Mouse (Mus musculus) heart, embryonic 14.5 days (tissue): Measurements from ENCODE around the gene Tas2r102. TPM values are rescaled to one million over a fixed set of nuclear protein-coding genes. Genes with fewer than 3 reads are reported as not detected.

ENCODE experiments used
- polyA plus RNA-seq: library from polyadenylated mRNA; unstranded; fragments of >200 nt; fragmentation: Nextera tagmentation; extraction: Ambion mirVana; gene quantifications from 2 replicates; pipeline ENCODE4 v1.2.1, GENCODE M21; 2014

The Tas2r102 gene
- polyA plus RNA-seq, 1 experiment from 2014 or later: not detected

Other genes with a start within 250 kb of the Tas2r102 start
- not detected in 2 replicates for gene Prh1, start 192.3 kb upstream of the Tas2r102 start, polyA plus RNA-seq
- not detected in 2 replicates for gene Prp2, start 166.2 kb upstream of the Tas2r102 start, polyA plus RNA-seq
- gene A630073D07Rik, start 110.6 kb upstream of the Tas2r102 start, polyA plus RNA-seq: not detected in 2 replicates
- not detected in 2 replicates for gene Tas2r120, start 105.2 kb upstream of the Tas2r102 start, polyA plus RNA-seq
- not detected in 2 replicates for gene Tas2r121, start 61.1 kb upstream of the Tas2r102 start, polyA plus RNA-seq
- not detected in 2 replicates for gene Tas2r122, start 50.2 kb upstream of the Tas2r102 start, polyA plus RNA-seq
- not detected in 2 replicates for gene Tas2r115, start 24.1 kb upstream of the Tas2r102 start, polyA plus RNA-seq
- gene Tas2r124, start 7.4 kb upstream of the Tas2r102 start, polyA plus RNA-seq: not detected in 2 replicates
- gene Tas2r136, start 16.0 kb downstream of the Tas2r102 start, polyA plus RNA-seq: not detected in 2 replicates
- gene Tas2r117, start 40.7 kb downstream of the Tas2r102 start, polyA plus RNA-seq: not detected in 2 replicates
- not detected in 2 replicates for gene Tas2r123, start 85.0 kb downstream of the Tas2r102 start, polyA plus RNA-seq
- not detected in 2 replicates for gene Tas2r116, start 93.3 kb downstream of the Tas2r102 start, polyA plus RNA-seq
- not detected in 2 replicates for gene Tas2r110, start 105.9 kb downstream of the Tas2r102 start, polyA plus RNA-seq
- not detected in 2 replicates for gene Tas2r113, start 130.9 kb downstream of the Tas2r102 start, polyA plus RNA-seq
- not detected in 2 replicates for gene Tas2r125, start 147.5 kb downstream of the Tas2r102 start, polyA plus RNA-seq
- not detected in 2 replicates for gene Tas2r129, start 189.0 kb downstream of the Tas2r102 start, polyA plus RNA-seq
- not detected in 2 replicates for gene Tas2r131, start 195.8 kb downstream of the Tas2r102 start, polyA plus RNA-seq
- gene Tas2r109, start 218.8 kb downstream of the Tas2r102 start, polyA plus RNA-seq: not detected in 2 replicates